Mouse (Mus musculus): Measurements from ENCODE around the gene Ifrd2. TPM values are rescaled to one million over a fixed set of nuclear protein-coding genes. Genes with fewer than 3 reads are reported as not detected.

Gene Ifrd2
- total and polyA plus RNA-seq, 3 experiments = 76.0 to 183 (median 156) TPM

DNA sequence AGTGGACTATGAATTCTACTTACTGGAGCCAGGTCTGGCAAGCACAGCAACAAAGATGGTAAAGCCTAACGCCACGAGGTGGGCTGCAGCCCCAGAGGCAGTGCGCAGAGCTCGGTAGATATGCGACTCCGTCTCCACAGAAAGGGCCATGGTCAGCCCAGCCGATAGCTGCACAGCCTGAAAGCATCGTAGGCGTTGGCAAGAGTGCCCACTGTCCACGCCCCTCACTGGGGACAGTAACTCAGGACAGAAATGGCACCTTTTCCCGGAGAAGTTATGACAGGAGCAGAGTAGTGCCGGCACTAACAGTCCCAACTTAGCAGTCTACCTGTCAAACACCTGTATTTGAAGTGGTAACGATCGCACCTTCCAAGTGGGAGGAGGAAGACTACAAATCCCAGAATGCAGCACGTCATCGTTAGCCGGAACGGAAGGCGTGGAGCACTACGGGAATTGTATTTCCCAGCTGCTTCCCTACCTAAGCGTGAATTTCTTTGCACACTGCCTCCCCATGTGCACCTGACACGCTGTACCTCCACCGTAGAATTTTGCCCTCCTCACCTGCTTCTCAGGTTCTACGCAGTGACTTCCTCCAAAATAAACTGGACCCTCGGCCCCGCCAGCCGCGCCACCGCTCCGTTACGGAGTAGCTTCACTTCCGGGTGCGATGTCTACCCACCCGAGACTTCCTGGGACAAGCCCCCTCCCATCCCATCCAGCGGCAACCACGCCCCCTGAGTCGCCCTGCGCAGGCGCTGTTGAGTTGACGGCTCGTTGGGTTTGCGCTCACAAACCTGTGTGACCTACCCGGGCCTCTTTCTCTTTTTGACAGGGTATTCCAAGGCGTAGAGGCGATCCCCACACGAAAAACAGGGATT, 45.7 kb upstream of the Ifrd2 start, which contains the start of the genes Cyb561d2 and Nprl2:
Gene Cyb561d2 (minus strand): TSS at position 720 of the 878 bp plus-strand sequence.
Gene Nprl2 (plus strand): TSS at position 753 of the 878 bp plus-strand sequence.
- Histone ChIP-seq H3K9me3 (replicated peaks) (no peaks in the 10 kb centered on the region), H3K36me3 (replicated peaks) (peaks cover 80% of the 10 kb centered on the region), H3K27me3 (ENCODE audit: insufficient read depth, low read length) (no peaks in the 10 kb centered on the region), H3K4me1 (ENCODE audit: insufficient read depth, low read depth, low read length) (peaks cover 79% of the 10 kb centered on the region), H3K4me3 (ENCODE audit: low read depth, low read length) (peak within 1 kb of the TSS; percentile 79)
- peak; percentile 94 for DNase-seq (ENCODE audit: low spot score)
- TF ChIP-seq CTCF (IDR thresholded peaks at IDR 0.05; ENCODE audit: low read depth, low read length) (no peak), POLR2AphosphoS5 (IDR thresholded peaks at IDR 0.05; ENCODE audit: insufficient replicate concordance, low read depth, low read length) (no peak), TAL1 (conservative IDR thresholded peaks at IDR 0.05; ENCODE audit: low read depth, low read length) (no peak), GATA1 (IDR thresholded peaks at IDR 0.05; ENCODE audit: borderline replicate concordance, low read length) (no peak), GATA2 (IDR thresholded peaks at IDR 0.05; ENCODE audit: borderline replicate concordance, low read depth, low read length) (no peak)
- peak; percentile 85 for ATAC-seq (ENCODE audit: extremely low read depth, insufficient number of reproducible peaks, low FRiP score, poor library complexity, severe bottlenecking)

DNA sequence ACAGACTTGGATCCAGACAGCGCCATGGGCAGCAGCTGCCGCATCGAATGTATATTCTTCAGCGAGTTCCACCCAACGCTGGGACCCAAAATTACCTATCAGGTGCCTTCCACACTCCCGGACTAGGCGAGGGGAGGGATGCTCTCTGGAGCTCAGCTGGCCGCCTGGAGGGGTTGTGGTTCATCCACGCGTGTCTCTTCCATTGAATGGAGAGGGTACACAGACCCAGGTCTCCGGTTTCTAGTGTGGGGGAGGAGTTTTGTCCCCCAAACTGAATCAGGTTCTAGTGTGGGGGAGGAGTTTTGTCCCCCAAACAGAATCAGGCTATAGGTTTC, 45.1 kb upstream of the Ifrd2 start:
- ATAC-seq (ENCODE audit: extremely low read depth, insufficient number of reproducible peaks, low FRiP score, poor library complexity, severe bottlenecking) (no peak), DNase-seq (ENCODE audit: low spot score) (no peak)
- peaks cover 74% of the 10 kb centered on the region for H3K36me3 ChIP-seq (replicated peaks)
- TF ChIP-seq GATA1 (IDR thresholded peaks at IDR 0.05; ENCODE audit: borderline replicate concordance, low read length) = no peak
- H3K4me1 ChIP-seq (ENCODE audit: insufficient read depth, low read depth, low read length) = peaks cover 79% of the 10 kb centered on the region
- no peaks in the 10 kb centered on the region for H3K27me3 ChIP-seq (ENCODE audit: insufficient read depth, low read length)
- no peaks in the 10 kb centered on the region for H3K9me3 ChIP-seq (replicated peaks)
- peak overlapping the region; percentile 79 for H3K4me3 ChIP-seq (ENCODE audit: low read depth, low read length)

DNA sequence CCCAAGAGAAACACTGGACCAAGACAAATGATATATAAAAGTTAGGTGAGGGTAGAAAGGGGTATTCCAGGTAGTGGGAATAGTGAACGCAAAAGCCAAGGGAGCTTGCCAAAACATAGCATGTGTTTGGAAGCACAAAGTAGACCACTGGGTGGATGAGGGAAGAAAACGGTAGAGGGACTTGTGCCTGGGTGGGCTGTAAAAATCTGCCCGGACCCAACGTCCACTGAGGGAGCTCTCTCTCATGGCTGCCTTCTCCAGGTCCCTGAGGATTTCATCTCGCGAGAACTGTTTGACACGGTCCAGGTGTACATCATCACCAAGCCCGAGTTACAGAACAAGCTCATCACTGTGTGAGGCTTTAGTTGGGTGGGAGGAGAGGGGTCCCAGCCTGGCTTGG, 44.7 kb upstream of the Ifrd2 start:
- no peak for TF ChIP-seq POLR2AphosphoS5 (IDR thresholded peaks at IDR 0.05; ENCODE audit: insufficient replicate concordance, low read depth, low read length)
- no peak for TF ChIP-seq TAL1 (conservative IDR thresholded peaks at IDR 0.05; ENCODE audit: low read depth, low read length)
- no peak for TF ChIP-seq GATA1 (IDR thresholded peaks at IDR 0.05; ENCODE audit: borderline replicate concordance, low read length)
- no peak for TF ChIP-seq CTCF (IDR thresholded peaks at IDR 0.05; ENCODE audit: low read depth, low read length)
- no peak for TF ChIP-seq GATA2 (IDR thresholded peaks at IDR 0.05; ENCODE audit: borderline replicate concordance, low read depth, low read length)
- Histone ChIP-seq H3K27me3 (ENCODE audit: insufficient read depth, low read length) (no peaks in the 10 kb centered on the region), H3K4me3 (ENCODE audit: low read depth, low read length) (peak overlapping the region; percentile 79), H3K9me3 (replicated peaks) (no peaks in the 10 kb centered on the region), H3K4me1 (ENCODE audit: insufficient read depth, low read depth, low read length) (peaks cover 79% of the 10 kb centered on the region), H3K36me3 (replicated peaks) (peaks cover 70% of the 10 kb centered on the region)
- DNase-seq (ENCODE audit: low spot score) (no peak), ATAC-seq (ENCODE audit: extremely low read depth, insufficient number of reproducible peaks, low FRiP score, poor library complexity, severe bottlenecking) (no peak)

DNA sequence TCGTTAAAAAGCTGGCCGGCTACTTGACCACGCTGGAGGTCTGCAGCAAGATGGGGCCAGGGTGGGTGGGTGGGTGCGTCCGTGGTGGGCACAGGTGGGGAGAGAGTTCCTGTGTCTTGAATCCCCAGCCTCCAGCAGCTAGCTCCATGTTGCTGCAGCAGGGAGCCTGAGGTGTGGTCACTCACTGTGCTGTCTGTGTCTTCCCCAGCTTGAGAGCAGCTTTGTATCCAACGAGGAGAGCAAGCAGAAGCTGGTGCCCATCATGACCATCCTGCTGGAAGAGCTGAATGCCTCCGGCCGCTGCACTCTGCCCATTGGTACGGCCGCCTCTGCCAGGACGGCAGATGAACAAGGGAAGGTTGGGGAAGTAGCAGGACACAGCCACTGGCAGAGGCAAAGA, 44.1 kb upstream of the Ifrd2 start:
- H3K36me3 ChIP-seq (replicated peaks) = peaks cover 64% of the 10 kb centered on the region
- H3K9me3 ChIP-seq (replicated peaks) = no peaks in the 10 kb centered on the region
- ATAC-seq (ENCODE audit: extremely low read depth, insufficient number of reproducible peaks, low FRiP score, poor library complexity, severe bottlenecking) (no peak), DNase-seq (ENCODE audit: low spot score) (no peak)
- H3K4me1 ChIP-seq (ENCODE audit: insufficient read depth, low read depth, low read length) = peaks cover 79% of the 10 kb centered on the region
- no peak overlapping the region; the same call in 1 of the 2 replicates for H3K4me3 ChIP-seq (ENCODE audit: low read depth, low read length)
- TF ChIP-seq TAL1 (conservative IDR thresholded peaks at IDR 0.05; ENCODE audit: low read depth, low read length) (no peak), POLR2AphosphoS5 (IDR thresholded peaks at IDR 0.05; ENCODE audit: insufficient replicate concordance, low read depth, low read length) (no peak), GATA1 (IDR thresholded peaks at IDR 0.05; ENCODE audit: borderline replicate concordance, low read length) (no peak), GATA2 (IDR thresholded peaks at IDR 0.05; ENCODE audit: borderline replicate concordance, low read depth, low read length) (no peak), CTCF (IDR thresholded peaks at IDR 0.05; ENCODE audit: low read depth, low read length) (no peak)
- H3K27me3 ChIP-seq (ENCODE audit: insufficient read depth, low read length) = no peaks in the 10 kb centered on the region

DNA sequence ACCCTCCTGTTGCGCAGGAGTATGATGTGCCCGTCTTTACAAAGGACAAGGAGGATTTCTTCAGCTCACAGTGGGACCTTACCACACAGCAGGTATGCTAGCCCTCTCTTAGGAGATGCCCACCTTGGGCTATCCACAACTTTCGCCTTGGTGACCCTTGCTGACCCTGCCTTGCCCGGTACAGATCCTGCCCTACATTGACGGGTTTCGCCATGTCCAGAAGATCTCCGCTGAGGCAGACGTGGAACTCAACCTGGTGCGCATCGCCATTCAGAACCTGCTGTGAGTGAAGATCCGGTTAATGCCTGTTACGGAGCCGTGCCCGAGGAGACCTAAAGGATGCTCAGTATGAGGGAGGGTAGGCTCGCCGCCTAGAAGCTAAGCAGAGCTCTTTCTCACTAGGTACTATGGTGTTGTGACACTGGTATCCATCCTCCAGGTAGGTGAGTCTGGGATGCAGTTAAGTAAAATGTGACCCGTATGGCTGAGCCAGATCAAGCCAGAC, 43.2 kb upstream of the Ifrd2 start:
- Histone ChIP-seq H3K9me3 (replicated peaks) (no peaks in the 10 kb centered on the region), H3K4me3 (ENCODE audit: low read depth, low read length) (no peak overlapping the region), H3K36me3 (replicated peaks) (peaks cover 54% of the 10 kb centered on the region), H3K27me3 (ENCODE audit: insufficient read depth, low read length) (no peaks in the 10 kb centered on the region), H3K4me1 (ENCODE audit: insufficient read depth, low read depth, low read length) (peaks cover 77% of the 10 kb centered on the region)
- DNase-seq (ENCODE audit: low spot score) (no peak), ATAC-seq (ENCODE audit: extremely low read depth, insufficient number of reproducible peaks, low FRiP score, poor library complexity, severe bottlenecking) (no peak)
- no peak for TF ChIP-seq GATA2 (IDR thresholded peaks at IDR 0.05; ENCODE audit: borderline replicate concordance, low read depth, low read length)
- TF ChIP-seq POLR2AphosphoS5 (IDR thresholded peaks at IDR 0.05; ENCODE audit: insufficient replicate concordance, low read depth, low read length) = no peak
- TF ChIP-seq CTCF (IDR thresholded peaks at IDR 0.05; ENCODE audit: low read depth, low read length) = no peak
- TF ChIP-seq TAL1 (conservative IDR thresholded peaks at IDR 0.05; ENCODE audit: low read depth, low read length) = no peak
- no peak for TF ChIP-seq GATA1 (IDR thresholded peaks at IDR 0.05; ENCODE audit: borderline replicate concordance, low read length)

DNA sequence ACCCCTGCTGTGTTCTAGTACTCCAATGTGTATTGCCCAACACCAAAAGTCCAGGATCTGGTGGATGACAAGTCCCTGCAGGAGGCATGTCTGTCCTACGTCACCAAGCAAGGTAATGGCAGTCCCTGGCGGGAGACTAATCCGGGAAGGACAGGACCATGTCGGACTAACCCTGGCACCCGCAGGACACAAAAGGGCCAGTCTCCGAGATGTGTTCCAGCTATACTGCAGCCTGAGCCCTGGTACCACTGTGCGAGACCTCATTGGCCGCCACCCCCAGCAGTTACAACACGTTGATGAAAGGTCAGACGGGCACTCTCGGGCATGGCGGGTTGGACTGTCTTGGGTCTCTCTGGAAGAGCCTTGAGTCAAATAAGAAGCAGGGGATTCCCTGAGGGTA, 42.7 kb upstream of the Ifrd2 start:
- ATAC-seq (ENCODE audit: extremely low read depth, insufficient number of reproducible peaks, low FRiP score, poor library complexity, severe bottlenecking) = no peak

More for the DNA sequence above, 42.7 kb upstream of the Ifrd2 start:
- H3K4me1 ChIP-seq (ENCODE audit: insufficient read depth, low read depth, low read length) = peaks cover 77% of the 10 kb centered on the region
- no peak for DNase-seq (ENCODE audit: low spot score)
- TF ChIP-seq GATA1 (IDR thresholded peaks at IDR 0.05; ENCODE audit: borderline replicate concordance, low read length) (no peak), CTCF (IDR thresholded peaks at IDR 0.05; ENCODE audit: low read depth, low read length) (no peak), GATA2 (IDR thresholded peaks at IDR 0.05; ENCODE audit: borderline replicate concordance, low read depth, low read length) (no peak), POLR2AphosphoS5 (IDR thresholded peaks at IDR 0.05; ENCODE audit: insufficient replicate concordance, low read depth, low read length) (no peak), TAL1 (conservative IDR thresholded peaks at IDR 0.05; ENCODE audit: low read depth, low read length) (no peak)
- H3K27me3 ChIP-seq (ENCODE audit: insufficient read depth, low read length) = no peaks in the 10 kb centered on the region
- H3K4me3 ChIP-seq (ENCODE audit: low read depth, low read length) = no peak overlapping the region
- H3K36me3 ChIP-seq (replicated peaks) = peaks cover 50% of the 10 kb centered on the region
- H3K9me3 ChIP-seq (replicated peaks) = no peaks in the 10 kb centered on the region

Measured in G1E (cell line).